Mouse (Mus musculus) E14TG2a.4 (cell line): ENCODE data around the gene Pde1c.

Source experiments
- CTCF ChIP-seq: conservative IDR thresholded peaks from 2 replicates; pipeline ENCODE4 v1.5.1; 2014; ENCODE audit warnings: low read length
- POU5F1 ChIP-seq: IDR thresholded peaks from 2 replicates; pipeline ENCODE4 v1.6.1; 2014; ENCODE audit warnings: low read length, borderline replicate concordance

GRCm38 (mm10) chr6:56416191-56416590 is 152.7 kb downstream of the Pde1c start:
- TF ChIP-seq CTCF, result no peak
- TF ChIP-seq POU5F1, result no peak
